Mouse (Mus musculus): ENCODE measurements around the gene Zc3h12d.

- TF ChIP-seq GATA1 (IDR thresholded peaks at IDR 0.05; ENCODE audit: borderline replicate concordance, low read length) (no peak), FLI1 (IDR thresholded peaks at IDR 0.05; ENCODE audit: low read length) (no peak)
These were observed 31.9 kb downstream of the Zc3h12d start for GRCm38 (mm10) chr10:7864184-7864583.

All from megakaryocyte, embryonic 14.5 days (primary cell).